Mouse (Mus musculus) limb, embryonic 13.5 days (tissue): ENCODE results near the gene Nudt17. TPM values are rescaled to one million over a fixed set of nuclear protein-coding genes. Genes with fewer than 3 reads are reported as not detected.
"Not testable (repeated sequence)": the region's sequence is repeated elsewhere in the genome, so short reads cannot be mapped to it uniquely, and the experiment has no call there.

Experiments
- ATAC-seq: fragments of 200-750 bp; cut with Nextera tagmentation; 2 replicates; pipeline ENCODE4 v1.8.0; 2017; ENCODE audit warnings: low read depth, moderate number of reproducible peaks, moderate TSS enrichment; ENCODE audit not compliant: low FRiP score
- H3K27ac ChIP-seq: fragments of 300-500 bp; sonication (generic); 2 replicates; pipeline ENCODE4 v1.5.1; 2015; ENCODE audit warnings: inconsistent platforms, mild to moderate bottlenecking, moderate library complexity
- H3K27me3 ChIP-seq: fragments of 300-500 bp; sonication (generic); 2 replicates; pipeline ENCODE4 v1.6.1; 2015; ENCODE audit warnings: mild to moderate bottlenecking, inconsistent platforms
- H3K36me3 ChIP-seq: fragments of 300-500 bp; sonication (generic); 2 replicates; pipeline ENCODE4 v1.6.1; 2015; ENCODE audit warnings: inconsistent platforms, mild to moderate bottlenecking, moderate library complexity
- H3K4me1 ChIP-seq: fragments of 300-500 bp; sonication (generic); 2 replicates; pipeline ENCODE4 v1.6.1; 2015; ENCODE audit warnings: inconsistent platforms
- H3K4me2 ChIP-seq: fragments of 300-500 bp; sonication (generic); replicated peaks from 2 replicates; pipeline ENCODE4 v1.6.1; 2015; ENCODE audit warnings: inconsistent platforms, mild to moderate bottlenecking, moderate library complexity
- H3K4me3 ChIP-seq: fragments of 300-500 bp; sonication (generic); 2 replicates; pipeline ENCODE4 v1.5.1; 2015; ENCODE audit warnings: moderate library complexity, mild to moderate bottlenecking, inconsistent platforms
- H3K9ac ChIP-seq: fragments of 300-500 bp; sonication (generic); 2 replicates; pipeline ENCODE4 v1.6.1; 2015; ENCODE audit warnings: mild to moderate bottlenecking, inconsistent platforms
- H3K9me3 ChIP-seq: fragments of 300-500 bp; sonication (generic); 2 replicates; pipeline ENCODE4 v1.6.1; 2016; ENCODE audit warnings: inconsistent platforms
- WGBS: fragments of 180-500 bp; shearing (Covaris S2); methylation state at CpG from one replicate; pipeline ENCODE4 v1.1.7; 2015; 5-methylcytosine and 5-hydroxymethylcytosine counted together
- polyA plus RNA-seq: library from polyadenylated mRNA; unstranded; fragments of >200 nt; fragmentation: Nextera tagmentation; extraction: Ambion mirVana; gene quantifications from 2 replicates; pipeline ENCODE4 v1.2.1, GENCODE M21; 2015

Gene Nudt17
- polyA plus RNA-seq: 13.8 TPM in 2 replicates

- Histone ChIP-seq H3K4me2 (peak within 1 kb of the TSS; percentile 91), H3K9ac (peak within 1 kb of the TSS; percentile 77), H3K36me3 (peaks cover 59% of the 10 kb centered on the region), H3K27ac (no peak within 1 kb of the TSS), H3K27me3 (peaks cover 10% of the 10 kb centered on the region), H3K4me1 (peaks cover 5% of the 10 kb centered on the region), H3K9me3 (no peaks in the 10 kb centered on the region), H3K4me3 (peak within 1 kb of the TSS; percentile 57)
- WGBS: 5% methylated on average over 42 of the region's 42 CpGs
- ATAC-seq: peak; percentile 84
These were observed at the start of gene Nudt17 for GRCm38 (mm10) chr3:96707903-96708683. Gene Nudt17 (minus strand): TSS chr3:96708562.

- Histone ChIP-seq H3K9ac (no peak overlapping the region), H3K4me3 (no peak overlapping the region), H3K36me3 (peaks cover 11% of the 10 kb centered on the region; the same call in 1 of the 2 replicates), H3K27me3 (no peaks in the 10 kb centered on the region), H3K4me1 (no peaks in the 10 kb centered on the region), H3K27ac (no peak overlapping the region), H3K9me3 (no peaks in the 10 kb centered on the region), H3K4me2 (no peak overlapping the region)
- ATAC-seq: no peak
- WGBS: 79% methylated on average over 7 of the region's 7 CpGs
These were observed 49.3 kb upstream of the Nudt17 start for GRCm38 (mm10) chr3:96757691-96758090.

- Histone ChIP-seq H3K9ac (no peak overlapping the region), H3K4me2 (no peak overlapping the region), H3K27me3 (no peaks in the 10 kb centered on the region), H3K9me3 (no peaks in the 10 kb centered on the region), H3K4me1 (no peaks in the 10 kb centered on the region), H3K27ac (no peak overlapping the region), H3K36me3 (peaks cover 11% of the 10 kb centered on the region; the same call in 1 of the 2 replicates), H3K4me3 (no peak overlapping the region)
- WGBS: 83% methylated on average over 1 of the region's 1 CpGs
- no peak for ATAC-seq
These were observed 47.6 kb upstream of the Nudt17 start for GRCm38 (mm10) chr3:96755935-96756334.

- no peaks in the 10 kb centered on the region for H3K27me3 ChIP-seq
- H3K4me1 ChIP-seq: no peaks in the 10 kb centered on the region
- H3K27ac ChIP-seq: no peak overlapping the region
- WGBS: 53% methylated on average over 1 of the region's 1 CpGs
- no peaks in the 10 kb centered on the region; the same call in 1 of the 2 replicates for H3K36me3 ChIP-seq
- no peak for ATAC-seq
- H3K4me2 ChIP-seq: no peak overlapping the region
- H3K4me3 ChIP-seq: no peak overlapping the region
- no peaks in the 10 kb centered on the region for H3K9me3 ChIP-seq
- H3K9ac ChIP-seq: no peak overlapping the region
These were observed 38.5 kb upstream of the Nudt17 start for GRCm38 (mm10) chr3:96746829-96747228.

- 92% methylated on average over 3 of the region's 3 CpGs for whole genome bisulfite sequencing
- Histone ChIP-seq H3K27ac (no peak overlapping the region), H3K9me3 (no peaks in the 10 kb centered on the region), H3K27me3 (no peaks in the 10 kb centered on the region), H3K4me3 (no peak overlapping the region), H3K4me2 (no peak overlapping the region), H3K9ac (no peak overlapping the region), H3K4me1 (no peaks in the 10 kb centered on the region), H3K36me3 (no peaks in the 10 kb centered on the region; the same call in 1 of the 2 replicates)
- ATAC-seq: no peak
These were observed 36.0 kb upstream of the Nudt17 start for GRCm38 (mm10) chr3:96744348-96744747.

GRCm38 (mm10) chr3:96740279-96740678 lies 31.9 kb upstream of the Nudt17 start:
- H3K9me3 ChIP-seq, H3K27me3 ChIP-seq, H3K36me3 ChIP-seq, H3K4me1 ChIP-seq, ATAC-seq, H3K27ac ChIP-seq, H3K9ac ChIP-seq, H3K4me3 ChIP-seq, H3K4me2 ChIP-seq: not testable (repeated sequence)

GRCm38 (mm10) chr3:96737995-96738394 lies 29.6 kb upstream of the Nudt17 start:
- H3K36me3 ChIP-seq: no peaks in the 10 kb centered on the region
- H3K9me3 ChIP-seq: no peaks in the 10 kb centered on the region
- WGBS: 80% methylated on average over 1 of the region's 1 CpGs
- no peak overlapping the region for H3K9ac ChIP-seq
- H3K4me2 ChIP-seq: no peak overlapping the region
- H3K27ac ChIP-seq: no peak overlapping the region
- no peak for ATAC-seq
- no peaks in the 10 kb centered on the region for H3K4me1 ChIP-seq
- H3K4me3 ChIP-seq: no peak overlapping the region
- no peaks in the 10 kb centered on the region for H3K27me3 ChIP-seq

- H3K4me3 ChIP-seq: no peak overlapping the region
- no peak overlapping the region for H3K9ac ChIP-seq
- no peak overlapping the region for H3K4me2 ChIP-seq
- H3K27me3 ChIP-seq: no peaks in the 10 kb centered on the region
- H3K4me1 ChIP-seq: no peaks in the 10 kb centered on the region
- 62% methylated on average over 1 of the region's 1 CpGs for WGBS
- no peak for ATAC-seq
- H3K9me3 ChIP-seq: no peaks in the 10 kb centered on the region
- H3K27ac ChIP-seq: no peak overlapping the region
- H3K36me3 ChIP-seq: no peaks in the 10 kb centered on the region
These were observed 28.8 kb upstream of the Nudt17 start for GRCm38 (mm10) chr3:96737013-96737740.

GRCm38 (mm10) chr3:96735200-96735599 lies 26.8 kb upstream of the Nudt17 start:
- Histone ChIP-seq H3K9me3 (no peaks in the 10 kb centered on the region), H3K36me3 (no peaks in the 10 kb centered on the region), H3K4me2 (no peak overlapping the region), H3K4me3 (no peak overlapping the region), H3K27me3 (no peaks in the 10 kb centered on the region), H3K27ac (no peak overlapping the region), H3K9ac (no peak overlapping the region), H3K4me1 (no peaks in the 10 kb centered on the region)
- WGBS: 84% methylated on average over 2 of the region's 2 CpGs
- no peak for ATAC-seq

GRCm38 (mm10) chr3:96733984-96734383 lies 25.6 kb upstream of the Nudt17 start:
- Histone ChIP-seq H3K4me2 (no peak overlapping the region), H3K27me3 (no peaks in the 10 kb centered on the region), H3K9ac (no peak overlapping the region), H3K27ac (no peak overlapping the region), H3K4me1 (peaks cover 8% of the 10 kb centered on the region), H3K9me3 (no peaks in the 10 kb centered on the region), H3K4me3 (no peak overlapping the region), H3K36me3 (no peaks in the 10 kb centered on the region)
- ATAC-seq: no peak
- 100% methylated on average over 1 of the region's 1 CpGs for WGBS

GRCm38 (mm10) chr3:96730785-96731184 lies 22.4 kb upstream of the Nudt17 start:
- Histone ChIP-seq H3K27me3 (no peaks in the 10 kb centered on the region), H3K4me2 (no peak overlapping the region), H3K4me1 (peaks cover 22% of the 10 kb centered on the region), H3K4me3 (no peak overlapping the region), H3K27ac (no peak overlapping the region), H3K9me3 (no peaks in the 10 kb centered on the region), H3K36me3 (no peaks in the 10 kb centered on the region), H3K9ac (no peak overlapping the region)
- 77% methylated on average over 5 of the region's 5 CpGs for WGBS
- ATAC-seq: no peak

- WGBS: 45% methylated on average over 3 of the region's 3 CpGs
- Histone ChIP-seq H3K4me3 (no peak overlapping the region), H3K4me2 (peak overlapping the region; percentile 76)
These were observed 21.0 kb upstream of the Nudt17 start for GRCm38 (mm10) chr3:96729403-96729784.

More at GRCm38 (mm10) chr3:96729403-96729784, 21.0 kb upstream of the Nudt17 start:
- H3K36me3 ChIP-seq: no peaks in the 10 kb centered on the region
- no peaks in the 10 kb centered on the region for H3K27me3 ChIP-seq
- H3K9me3 ChIP-seq: no peaks in the 10 kb centered on the region
- no peak overlapping the region for H3K9ac ChIP-seq
- no peak for ATAC-seq
- no peak overlapping the region for H3K27ac ChIP-seq
- H3K4me1 ChIP-seq: peaks cover 22% of the 10 kb centered on the region
